Mouse (Mus musculus): ENCODE measurements around the gene Irf2. TPM values are rescaled to one million over a fixed set of nuclear protein-coding genes. Genes with fewer than 3 reads are reported as not detected.
A peak's percentile ranks its signal among the peaks of the same experiment; 100 is the strongest.

The Irf2 gene
- polyA plus RNA-seq, 1 experiment from 2014 or later = 9.1 TPM

DNA sequence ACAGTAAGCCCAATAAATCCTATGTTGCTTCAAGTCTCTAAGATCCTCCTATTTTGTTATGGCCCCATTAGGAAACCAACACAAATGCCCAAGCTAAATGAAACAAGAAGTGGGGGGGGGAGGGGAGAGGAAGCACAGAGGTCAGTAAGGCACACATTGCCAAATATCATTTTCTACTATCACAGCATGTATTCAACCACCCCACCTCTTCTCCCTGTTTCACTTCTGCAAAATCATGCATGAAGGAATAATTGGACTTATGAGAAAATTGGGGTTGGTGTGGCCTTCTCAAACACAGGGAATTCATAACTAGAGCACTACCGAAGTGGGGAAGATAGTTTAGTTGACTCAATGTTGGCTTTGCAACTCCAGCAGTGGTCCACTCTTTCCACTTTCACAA lies 146.7 kb downstream of the Irf2 start:
- DNase-seq (ENCODE audit: low spot score) = no peak
- Histone ChIP-seq H3K4me1 (replicated peaks) (peaks cover 12% of the 10 kb centered on the region), H3K9me3 (no peaks in the 10 kb centered on the region), H3K27me3 (ENCODE audit: insufficient read depth, poor library complexity, severe bottlenecking) (no peaks in the 10 kb centered on the region), H3K4me3 (no peak overlapping the region), H3K36me3 (no peaks in the 10 kb centered on the region), H3K27ac (no peak overlapping the region)
- WGBS = 98% methylated on average over 1 of the region's 1 CpGs

DNA sequence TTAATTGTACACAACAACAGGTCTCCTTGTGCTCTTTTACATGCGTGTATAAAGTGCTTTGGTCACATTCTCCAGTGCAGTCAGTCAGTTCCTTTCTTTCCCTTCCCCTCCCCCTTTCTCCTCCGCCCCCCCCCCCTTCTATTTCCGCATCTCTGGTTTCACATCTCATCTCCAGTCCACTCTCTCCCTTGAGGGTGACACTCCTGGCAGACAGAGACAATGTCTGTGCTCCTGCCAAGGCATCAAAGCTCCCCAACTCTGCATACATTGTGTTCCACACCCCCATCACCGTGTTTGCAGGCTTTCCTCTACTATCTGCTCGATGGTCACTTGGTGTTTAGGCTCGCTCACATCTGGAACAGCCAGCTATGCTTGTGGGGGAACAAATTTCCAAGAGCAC lies 147.9 kb downstream of the Irf2 start:
- Histone ChIP-seq H3K36me3 (no peaks in the 10 kb centered on the region), H3K27me3 (ENCODE audit: insufficient read depth, poor library complexity, severe bottlenecking) (no peaks in the 10 kb centered on the region), H3K9me3 (no peaks in the 10 kb centered on the region), H3K27ac (no peak overlapping the region), H3K4me1 (replicated peaks) (peaks cover 7% of the 10 kb centered on the region), H3K4me3 (no peak overlapping the region)
- WGBS = 76% methylated on average over 6 of the region's 6 CpGs
- no peak for DNase-seq (ENCODE audit: low spot score)

DNA sequence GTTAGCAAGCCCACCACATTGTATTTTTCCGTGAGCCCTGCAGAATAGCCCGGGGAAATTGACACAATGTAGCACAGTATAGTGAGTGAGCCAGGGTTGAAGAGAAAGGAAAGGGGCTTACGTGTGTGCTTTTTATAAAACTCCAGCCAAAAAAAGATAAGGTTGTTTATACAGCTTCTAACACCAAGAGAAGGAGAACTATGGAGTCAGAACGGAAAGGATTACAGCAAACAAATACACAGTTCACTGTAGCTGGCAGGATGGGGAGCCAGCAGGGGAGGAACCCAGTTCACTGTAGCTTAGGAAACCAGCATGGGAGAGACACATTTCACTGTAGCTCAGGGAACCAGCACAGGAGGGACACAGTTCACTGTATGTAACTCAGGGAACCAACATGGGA lies 149.0 kb downstream of the Irf2 start:
- Histone ChIP-seq H3K27me3 (ENCODE audit: insufficient read depth, poor library complexity, severe bottlenecking) (0 out of 2 replicates have a peak, but pooled peaks cover 3% of the 10 kb centered on the region), H3K4me1 (replicated peaks) (peaks cover 12% of the 10 kb centered on the region; the same call in 1 of the 2 replicates), H3K27ac (0 out of 2 replicates have a peak overlapping the region, but pooled peaks have one; percentile 8), H3K4me3 (no peak overlapping the region), H3K9me3 (no peaks in the 10 kb centered on the region), H3K36me3 (no peaks in the 10 kb centered on the region)
- 71% methylated on average over 4 of the region's 4 CpGs for WGBS
- no peak for DNase-seq (ENCODE audit: low spot score)

DNA sequence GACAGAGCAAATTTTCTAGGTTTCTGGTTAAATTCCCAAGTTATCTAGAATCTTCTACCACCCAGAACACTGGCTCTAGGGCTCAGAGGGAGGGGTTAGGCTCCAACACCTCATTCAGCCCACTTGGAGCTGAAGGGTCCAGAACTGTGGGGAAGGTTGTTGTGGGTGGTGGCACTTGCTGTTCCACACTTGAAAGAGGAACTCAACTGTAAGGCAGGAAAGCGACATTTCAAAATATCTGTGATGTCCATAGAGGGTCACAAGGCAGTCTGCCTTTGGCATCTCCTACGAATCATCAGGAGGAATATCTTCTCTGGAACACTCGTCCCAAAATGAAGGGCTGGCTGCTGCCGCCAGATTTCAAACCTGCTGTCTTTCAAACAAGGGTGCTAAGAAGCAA lies 150.7 kb downstream of the Irf2 start:
- peaks cover 12% of the 10 kb centered on the region; the same call in 1 of the 2 replicates for H3K4me1 ChIP-seq (replicated peaks)

DNA sequence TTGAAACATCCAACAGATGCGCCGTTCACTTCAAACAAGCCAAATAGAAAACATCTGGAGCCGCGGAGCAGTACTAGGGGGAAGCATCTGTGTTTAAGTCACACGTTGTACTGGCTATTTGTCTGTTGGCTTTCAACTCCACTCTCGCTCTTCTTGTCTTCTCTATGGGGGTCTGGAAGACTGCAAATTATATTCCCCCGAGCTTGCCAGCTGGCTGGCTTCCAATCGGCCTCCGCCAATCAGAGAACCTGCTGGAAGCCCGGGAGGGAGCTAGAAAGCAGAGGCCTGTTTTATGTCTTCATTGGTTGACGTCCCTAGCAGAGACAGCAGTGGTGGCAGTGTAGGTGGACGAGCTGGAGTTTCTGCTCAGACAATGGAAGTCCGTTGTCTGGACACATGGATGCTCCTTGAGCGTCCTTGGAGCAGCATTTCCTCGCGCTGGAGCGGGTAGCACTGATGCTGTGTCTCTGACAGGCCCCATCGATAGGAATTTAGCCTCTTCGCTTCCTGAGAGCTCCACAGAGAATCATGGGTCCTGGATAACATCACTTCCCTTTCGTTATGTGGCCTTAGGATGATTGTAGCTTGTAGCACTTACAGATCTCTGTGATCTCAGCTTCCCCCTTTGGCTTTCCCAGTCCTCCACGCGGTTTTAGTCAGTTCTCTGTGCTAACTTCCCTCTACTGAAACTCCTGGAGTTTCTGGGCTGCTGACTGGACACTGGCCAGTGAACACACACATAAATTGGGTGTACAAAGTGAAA lies 153.2 kb downstream of the Irf2 start:
- 77% methylated on average over 22 of the region's 22 CpGs for WGBS
- no peak overlapping the region for H3K4me3 ChIP-seq
- H3K27me3 ChIP-seq (ENCODE audit: insufficient read depth, poor library complexity, severe bottlenecking) = 0 out of 2 replicates have a peak, but pooled peaks cover 3% of the 10 kb centered on the region
- no peaks in the 10 kb centered on the region for H3K36me3 ChIP-seq
- no peaks in the 10 kb centered on the region for H3K9me3 ChIP-seq
- no peak overlapping the region; the same call in 1 of the 2 replicates for H3K27ac ChIP-seq
- peak; percentile 20 for DNase-seq (ENCODE audit: low spot score)
- peaks cover 5% of the 10 kb centered on the region; the same call in 1 of the 2 replicates for H3K4me1 ChIP-seq (replicated peaks)

More for the DNA sequence above, 150.7 kb downstream of the Irf2 start:
- 90% methylated on average over 4 of the region's 4 CpGs for WGBS
- Histone ChIP-seq H3K4me3 (no peak overlapping the region), H3K27ac (no peak overlapping the region), H3K36me3 (no peaks in the 10 kb centered on the region), H3K9me3 (no peaks in the 10 kb centered on the region), H3K27me3 (ENCODE audit: insufficient read depth, poor library complexity, severe bottlenecking) (0 out of 2 replicates have a peak, but pooled peaks cover 3% of the 10 kb centered on the region)
- no peak for DNase-seq (ENCODE audit: low spot score)

DNA sequence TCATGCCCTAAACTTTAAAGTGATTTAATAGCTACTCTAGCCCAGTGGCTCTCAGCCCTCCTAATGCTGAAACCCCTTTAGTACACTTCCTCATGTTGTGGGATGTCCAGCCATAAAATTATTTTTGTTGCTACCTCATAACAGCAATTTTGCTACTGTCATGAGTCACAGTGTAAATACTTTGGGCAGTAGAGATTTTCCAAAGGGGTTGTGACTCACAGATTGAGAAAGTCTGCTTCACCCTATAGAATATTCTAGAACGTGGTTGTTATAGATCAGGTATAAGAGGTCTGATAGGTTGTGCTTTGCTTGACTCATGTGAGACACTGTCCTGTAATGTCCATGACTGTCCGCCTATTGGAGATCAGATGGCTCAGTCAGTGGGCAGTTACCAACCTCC lies 154.9 kb downstream of the Irf2 start:
- Histone ChIP-seq H3K4me1 (replicated peaks) (peaks cover 14% of the 10 kb centered on the region), H3K36me3 (no peaks in the 10 kb centered on the region), H3K4me3 (no peak overlapping the region), H3K27ac (no peak overlapping the region), H3K9me3 (no peaks in the 10 kb centered on the region), H3K27me3 (ENCODE audit: insufficient read depth, poor library complexity, severe bottlenecking) (0 out of 2 replicates have a peak, but pooled peaks cover 3% of the 10 kb centered on the region)
- WGBS = 90% methylated on average over 2 of the region's 2 CpGs
- DNase-seq (ENCODE audit: low spot score) = no peak

DNA sequence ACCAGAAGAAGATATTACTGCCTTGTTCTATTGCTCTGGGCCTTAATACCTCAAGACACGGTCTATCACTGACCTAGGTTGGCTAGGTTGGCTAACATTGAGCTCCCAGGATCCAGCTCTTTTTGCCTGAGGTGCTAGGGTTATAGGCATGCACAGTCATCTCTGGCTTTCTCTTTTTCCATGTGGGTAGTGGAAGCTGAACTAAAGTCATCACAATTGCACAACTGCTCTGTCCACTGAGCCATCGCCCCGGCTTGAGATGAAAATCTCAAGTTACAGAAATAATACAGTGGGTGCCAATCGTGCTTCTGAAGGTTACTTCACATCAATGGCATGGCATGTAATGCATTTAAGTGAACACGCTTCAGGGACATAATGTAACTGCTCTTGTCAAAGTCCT lies 156.5 kb downstream of the Irf2 start:
- peaks cover 14% of the 10 kb centered on the region for H3K4me1 ChIP-seq (replicated peaks)
- 0 out of 2 replicates have a peak, but pooled peaks cover 3% of the 10 kb centered on the region for H3K27me3 ChIP-seq (ENCODE audit: insufficient read depth, poor library complexity, severe bottlenecking)
- H3K36me3 ChIP-seq = no peaks in the 10 kb centered on the region
- no peak overlapping the region for H3K27ac ChIP-seq
- no peaks in the 10 kb centered on the region for H3K9me3 ChIP-seq
- DNase-seq (ENCODE audit: low spot score) = no peak
- H3K4me3 ChIP-seq = no peak overlapping the region
- WGBS = 94% methylated on average over 5 of the region's 5 CpGs

DNA sequence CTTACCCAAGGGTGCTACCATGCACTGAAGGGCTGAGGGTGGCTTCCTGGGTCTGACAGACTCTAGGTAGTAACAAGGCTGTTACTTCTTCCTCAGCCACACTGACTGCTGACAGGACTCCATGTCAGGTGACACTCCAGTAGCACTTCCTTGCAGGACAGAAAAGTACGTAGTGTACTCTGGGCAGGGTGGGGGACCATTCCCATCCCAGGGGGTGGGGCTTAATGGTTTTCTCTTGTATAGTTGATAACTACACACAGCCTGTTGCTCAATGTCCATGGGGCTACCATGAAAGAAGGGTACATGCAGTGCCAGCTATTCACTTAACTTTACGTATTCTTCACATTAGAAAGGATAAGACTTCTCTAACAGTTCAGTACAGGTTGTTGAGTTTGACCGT lies 157.2 kb downstream of the Irf2 start:
- H3K4me3 ChIP-seq = no peak overlapping the region
- WGBS = 96% methylated on average over 3 of the region's 3 CpGs
- H3K27me3 ChIP-seq (ENCODE audit: insufficient read depth, poor library complexity, severe bottlenecking) = 0 out of 2 replicates have a peak, but pooled peaks cover 3% of the 10 kb centered on the region
- no peak overlapping the region for H3K27ac ChIP-seq
- H3K36me3 ChIP-seq = no peaks in the 10 kb centered on the region
- H3K4me1 ChIP-seq (replicated peaks) = peaks cover 14% of the 10 kb centered on the region
- no peak for DNase-seq (ENCODE audit: low spot score)
- H3K9me3 ChIP-seq = no peaks in the 10 kb centered on the region

Other genes with a start within 250 kb of the Irf2 start
- 26.7 and 30.0 TPM in 2 replicates for gene Cenpu, start 187.7 kb upstream of the Irf2 start, polyA plus RNA-seq (2016; fragmentation: Nextera tagmentation; extraction: Ambion mirVana)
- gene Primpol, start 122.5 kb upstream of the Irf2 start, polyA plus RNA-seq (2016; fragmentation: Nextera tagmentation; extraction: Ambion mirVana) = 8.2 and 8.4 TPM in 2 replicates
- 130 and 144 TPM in 2 replicates for gene Casp3, start 122.4 kb upstream of the Irf2 start, polyA plus RNA-seq (2016; fragmentation: Nextera tagmentation; extraction: Ambion mirVana)
- 0.43 and 0.68 TPM in 2 replicates for gene Enpp6, start 247.2 kb downstream of the Irf2 start, polyA plus RNA-seq (2016; fragmentation: Nextera tagmentation; extraction: Ambion mirVana)